Comparison of ENCODE assay signal across 9 mouse cellular contexts in genomic region chr7:55710872-55711558, GRCm38 (mm10). TPM values are rescaled to one million over a fixed set of nuclear protein-coding genes. Genes with fewer than 3 reads are reported as not detected.
DNase-seq lines count a peak whose midpoint lies in the region; ATAC-seq and TF ChIP-seq lines count a peak whose summit lies in the region.
"Had no signal": no experiment of that assay in that cellular context is flagged by ENCODE, and none has a peak within 500 bp of the region (broad histone marks: within the 10 kb centered on the region; RNA-seq: fewer than 3 reads in every experiment).

No protein-coding gene starts in this region.

- POLR2A ChIA-PET in Patski (lab: Charles Lee) = no interaction called here

- 10% methylated on average over 11 of the region's 11 CpGs for WGBS in heart, postnatal 0 days

- peak; percentile 52 for DNase-seq in CD4-positive, CD25-positive, alpha-beta regulatory T cell, adult 2 months (ENCODE audit: low read depth, low spot score)
- peak; percentile 13 for DNase-seq in Patski (ENCODE audit: low read depth, low spot score)
- peak; percentile 44 to 57 for DNase-seq in cerebellum, postnatal 36 days
- peak; percentile 59 for DNase-seq in heart, postnatal 0 days (ENCODE audit: low spot score)
- peak; percentile 56 to 58 for DNase-seq in kidney, postnatal 4 days
- peak; percentile 37 for DNase-seq in lung, postnatal 10 days
- DNase-seq in right cerebral cortex, adult 2 months (ENCODE audit: low spot score in 2 of 2) = peak; percentile 53 to 71

- H3K9ac ChIP-seq in heart, postnatal 0 days (replicated peaks; ENCODE audit: low read depth, low read length) = no peak overlapping the region
- H3K9ac ChIP-seq: liver, embryonic 15.5 days had no signal

- no peak for TF ChIP-seq EP300 in heart, postnatal 0 days (IDR thresholded peaks at IDR 0.05; ENCODE audit: low read depth)

- in situ Hi-C loops in Patski (cut with MboI; ENCODE audit: low pct_unique_long_range_greater_than_20kb) = loop anchor here (10.0 kb wide), 1 partner anchor 866 kb away; no protein-coding TSS in a partner anchor

- H3K27me3 ChIP-seq in Patski = no peaks in the 10 kb centered on the region
- H3K27me3 ChIP-seq in heart, postnatal 0 days (ENCODE audit: control insufficient read depth, insufficient read depth, low read length) = no peaks in the 10 kb centered on the region
- H3K27me3 ChIP-seq: liver, embryonic 15.5 days had no signal

- no peak overlapping the region for H3K27ac ChIP-seq in heart, postnatal 0 days (ENCODE audit: low read depth)
- H3K27ac ChIP-seq: liver, embryonic 15.5 days had no signal

- H3K4me1 ChIP-seq in heart, postnatal 0 days (ENCODE audit: control insufficient read depth, insufficient read depth) = no peaks in the 10 kb centered on the region
- H3K4me1 ChIP-seq: liver, embryonic 15.5 days had no signal

- no peak overlapping the region for H3K4me3 ChIP-seq in heart, postnatal 0 days (ENCODE audit: low read depth, low read length)
- H3K4me3 ChIP-seq: liver, embryonic 15.5 days had no signal

- no peaks in the 10 kb centered on the region for H3K36me3 ChIP-seq in heart, postnatal 0 days (replicated peaks; ENCODE audit: control insufficient read depth, insufficient read depth, low read length)
- H3K36me3 ChIP-seq: liver, embryonic 15.5 days had no signal

- H3K9me3 ChIP-seq in heart, postnatal 0 days (replicated peaks; ENCODE audit: control insufficient read depth, low read length) = no peaks in the 10 kb centered on the region
- H3K9me3 ChIP-seq: liver, embryonic 15.5 days had no signal

- ATAC-seq in Patski = peak; percentile 98
- ATAC-seq in heart, postnatal 0 days (ENCODE audit: insufficient read depth, low read depth) = peak; percentile 53; the same call in 1 of the 2 replicates
- ATAC-seq in erythroid progenitor cell, adult 5-6 weeks (replicated peaks; ENCODE audit: low FRiP score, poor library complexity, severe bottlenecking) = no peak

- TF ChIP-seq CTCF in Patski (IDR thresholded peaks at IDR 0.05) = peak; percentile 83
- TF ChIP-seq CTCF in heart, postnatal 0 days (IDR thresholded peaks at IDR 0.05; ENCODE audit: low read depth) = peak; percentile 92

- no peak overlapping the region for H3K4me2 ChIP-seq in heart, postnatal 0 days (ENCODE audit: low read depth, low read length)
- H3K4me2 ChIP-seq: liver, embryonic 15.5 days had no signal

- CTCF ChIA-PET in Patski (lab: Charles Lee) = interaction anchor here (0.9 to 1.4 kb wide), 2 partner anchors 27 to 865 kb away, joined by 3 read pairs; no protein-coding TSS in a partner anchor

RNA-seq across cellular contexts. Expression of gene Siglech, which starts 57.0 kb away (rescaled TPM):
- not detected for polyA plus RNA-seq in Patski (2021)
- total RNA-seq in heart, postnatal 0 days (2014; rRNA removed; ENCODE audit: low replicate concordance) = not detected in 2 replicates
- 0.15 TPM in 1 of 2 replicates, not detected in the other for polyA plus RNA-seq in heart, postnatal 0 days (2015; fragmentation: Nextera tagmentation; extraction: Ambion mirVana)
- total RNA-seq in erythroid progenitor cell, adult 5-6 weeks (2015; ENCODE audit: low replicate concordance) = not detected in 2 replicates
- total RNA-seq in erythroid progenitor cell, adult 5-6 weeks (2017; ENCODE audit: low replicate concordance) = 1.1 TPM in 1 of 2 replicates, not detected in the other
